Mouse (Mus musculus) spleen, adult 18-20 months (tissue): ENCODE results near the gene Slc22a12.
A peak's percentile ranks its signal among the peaks of the same experiment; 100 is the strongest.

ENCODE experiments used
- DNase-seq, 2 experiments: peaks; one replicate each; pipeline ENCODE4 v3.0.0; 2022; ENCODE audit warnings: mixed read lengths in 2 of 2

Gene Slc22a12

DNA sequence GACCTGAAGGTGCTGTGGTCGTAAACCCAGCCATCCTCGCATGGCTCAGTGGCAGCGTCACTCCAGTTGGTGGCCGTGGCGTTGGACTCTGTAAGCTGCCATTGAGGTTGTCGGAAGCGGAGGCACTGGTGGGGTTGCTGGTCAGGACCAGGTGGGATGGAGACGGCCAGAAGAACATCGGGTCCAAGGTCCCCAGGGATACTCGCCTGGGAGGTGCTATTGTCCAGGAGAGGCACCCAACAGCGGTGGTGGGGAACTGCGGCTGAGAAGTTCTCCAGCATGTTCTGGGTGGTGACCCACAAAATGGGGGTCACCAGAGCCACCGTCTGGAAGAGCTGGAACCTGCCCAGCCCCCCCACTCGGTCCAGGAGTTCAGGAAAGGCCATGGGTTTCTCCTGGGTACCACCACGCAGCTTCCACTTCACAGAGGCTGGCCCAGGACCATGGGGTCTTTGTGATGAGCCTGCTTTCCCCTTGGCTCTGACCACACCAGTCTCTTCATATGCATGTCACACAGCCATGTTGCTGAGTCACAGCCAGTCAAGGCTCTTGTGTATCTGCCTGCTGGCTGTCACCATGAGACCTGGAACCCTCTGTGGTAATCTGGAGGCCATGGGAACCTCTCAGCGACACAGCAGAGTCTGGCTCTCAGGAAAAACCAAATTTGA lies at the start of gene Slc22a12:
Gene Slc22a12 (minus strand): TSS at position 666 of the 668 bp plus-strand sequence.
- DNase-seq, result no peak

DNA sequence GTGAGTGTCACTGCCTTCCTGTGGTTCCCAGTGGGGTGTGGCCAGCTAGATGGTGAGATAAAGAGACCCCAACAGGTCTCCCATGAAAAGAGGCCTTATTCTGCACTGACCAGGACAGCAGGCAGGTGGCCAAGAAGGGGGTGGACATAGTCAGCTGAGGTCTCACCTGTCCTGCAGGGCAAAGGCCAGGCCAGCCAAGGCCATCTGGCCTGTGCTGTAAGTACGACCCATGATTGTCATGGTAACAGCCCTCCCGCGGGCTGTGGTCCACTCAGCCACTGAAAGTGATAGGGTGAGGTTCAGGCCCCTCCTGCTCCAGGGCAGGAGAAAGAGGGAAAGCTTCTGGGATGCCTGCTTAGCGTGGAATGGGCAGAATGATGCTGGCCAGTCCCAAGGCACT lies 29.2 kb upstream of the Slc22a12 start:
- DNase-seq, result no peak

- no peak for DNase-seq
Measured at GRCm38 (mm10) chr19:6571476-6571875, 28.6 kb upstream of the Slc22a12 start.

DNA sequence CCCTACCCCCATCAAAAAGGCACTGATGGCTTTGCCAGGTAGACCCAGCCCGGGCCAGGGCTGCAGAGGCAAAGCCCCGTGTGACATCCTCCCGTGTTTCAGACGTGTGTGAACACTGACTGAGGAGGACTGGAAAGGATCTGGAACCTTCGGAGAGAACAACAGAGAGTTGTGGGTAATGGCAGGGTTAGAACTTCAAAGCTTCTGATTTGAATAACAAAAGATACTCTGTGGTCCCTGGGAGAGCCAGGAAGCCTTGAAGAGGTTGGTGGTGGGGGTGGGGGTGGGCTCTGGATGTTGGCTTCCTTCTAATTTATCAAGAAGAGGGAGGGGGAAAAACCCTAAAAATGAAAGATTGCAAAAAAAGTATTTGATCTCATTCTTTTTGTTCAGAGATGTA lies 26.7 kb upstream of the Slc22a12 start:
- no peak for DNase-seq

DNA sequence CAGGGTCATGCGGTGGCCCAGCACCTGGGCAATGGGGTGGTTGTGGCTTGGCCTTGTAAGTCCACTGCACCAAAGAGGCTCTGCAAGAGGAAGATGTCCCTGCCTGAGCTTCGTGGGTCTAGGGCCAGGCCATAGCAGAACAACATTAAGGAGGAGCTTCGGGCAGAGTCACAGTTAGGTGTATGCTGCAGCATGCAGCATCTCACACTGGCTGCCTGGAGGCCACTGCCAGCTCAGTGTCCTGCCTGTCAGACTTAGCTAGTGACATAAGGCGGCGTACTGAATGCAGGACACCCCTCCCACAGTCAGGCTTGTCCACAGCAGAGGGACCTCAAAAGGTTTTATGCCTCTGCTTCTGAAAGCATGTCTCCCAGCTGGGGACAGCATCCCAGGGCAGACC lies 26.2 kb upstream of the Slc22a12 start:
- no peak for DNase-seq

DNA sequence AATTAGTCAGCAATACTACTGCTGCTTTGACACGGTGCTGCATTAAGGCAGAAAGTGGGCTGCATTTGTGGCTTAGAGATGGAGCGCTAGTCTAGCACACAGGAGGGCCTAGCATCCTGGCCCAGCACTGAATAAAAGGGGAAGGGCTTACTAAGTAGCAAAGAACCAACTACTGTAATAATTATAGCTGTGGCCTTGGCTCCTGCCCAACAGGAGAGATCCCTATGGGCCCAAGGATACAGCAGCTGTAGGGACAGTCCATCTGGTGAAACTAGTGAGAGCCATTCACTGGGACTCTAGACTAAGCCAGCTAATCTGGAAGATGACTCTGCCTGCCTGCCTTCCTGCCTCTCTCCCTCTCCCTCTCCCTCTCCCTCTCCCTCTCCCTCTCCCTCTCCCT lies 23.6 kb upstream of the Slc22a12 start:
- DNase-seq, result no peak

DNA sequence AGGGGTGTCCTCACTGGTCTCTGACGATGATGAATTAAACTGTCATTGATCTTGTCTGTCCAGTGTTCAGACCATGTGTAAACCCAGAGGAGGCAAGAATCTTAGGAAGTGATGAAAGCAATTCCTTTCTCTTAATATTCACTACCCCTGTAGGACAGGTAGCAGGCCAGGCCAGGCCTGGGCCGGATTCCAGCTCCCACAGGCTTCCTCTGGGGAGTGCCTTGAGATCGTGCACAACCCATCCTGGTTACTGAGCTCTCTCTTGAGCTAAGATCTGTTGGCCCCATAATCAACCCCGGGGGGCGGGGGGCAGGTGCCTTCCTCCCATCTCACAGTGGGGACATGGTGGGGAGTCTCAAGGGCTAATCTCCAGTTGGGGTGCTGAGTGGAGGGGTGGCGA lies 22.3 kb upstream of the Slc22a12 start:
- no peak for DNase-seq

DNA sequence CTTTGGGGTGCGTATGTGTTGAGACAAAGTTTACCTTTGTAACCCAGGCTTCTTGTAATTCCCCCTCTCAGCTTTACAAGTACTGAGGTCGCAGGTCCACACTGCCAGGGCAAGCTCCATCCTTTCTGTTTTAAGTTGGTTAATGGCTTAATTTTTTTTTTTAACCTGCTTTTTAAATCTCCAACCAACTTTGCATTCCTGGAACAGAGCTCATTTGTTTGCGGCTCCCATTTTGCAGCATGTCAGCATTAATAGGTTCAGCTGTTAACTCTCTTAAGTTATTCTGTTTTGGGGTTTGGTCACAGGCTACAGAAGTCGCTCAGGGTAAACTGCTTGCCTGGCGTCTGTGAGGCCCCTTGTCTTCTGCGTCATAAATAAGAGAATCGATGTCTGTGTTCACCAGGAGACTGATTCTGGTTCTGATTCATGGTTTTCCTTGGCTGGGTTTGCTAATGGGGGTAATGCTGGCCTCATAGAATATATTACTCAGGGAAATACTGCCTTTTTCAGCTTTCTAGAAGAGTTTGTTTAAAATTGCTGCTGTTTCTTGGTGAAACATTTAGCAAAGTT lies 17.5 kb upstream of the Slc22a12 start:
- DNase-seq, result no peak

DNA sequence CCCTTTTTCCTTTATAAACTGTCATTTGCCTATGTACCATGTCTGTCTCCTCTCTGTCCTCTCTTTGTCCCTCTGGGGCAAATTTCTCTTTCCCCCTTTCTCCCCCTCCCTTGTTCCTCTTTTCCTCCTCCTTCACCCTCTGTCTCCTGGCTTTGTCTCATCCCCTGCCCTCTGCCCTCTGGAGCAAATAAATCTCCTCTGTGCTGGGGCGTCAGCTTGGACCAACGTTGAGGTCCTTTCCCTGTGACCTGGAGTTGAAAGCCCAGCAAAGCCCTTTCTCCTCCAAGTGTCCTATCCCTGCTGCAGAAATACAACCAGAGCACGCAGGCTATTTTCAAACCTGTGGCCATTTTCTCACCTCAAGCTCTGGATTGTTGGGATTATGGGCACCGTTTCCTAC lies 16.7 kb upstream of the Slc22a12 start:
- no peak for DNase-seq

GRCm38 (mm10) chr19:6553819-6554582 lies 11.2 kb upstream of the Slc22a12 start:
- no peak for DNase-seq

- DNase-seq, result no peak
Measured at GRCm38 (mm10) chr19:6553174-6553573, 10.3 kb upstream of the Slc22a12 start.

DNA sequence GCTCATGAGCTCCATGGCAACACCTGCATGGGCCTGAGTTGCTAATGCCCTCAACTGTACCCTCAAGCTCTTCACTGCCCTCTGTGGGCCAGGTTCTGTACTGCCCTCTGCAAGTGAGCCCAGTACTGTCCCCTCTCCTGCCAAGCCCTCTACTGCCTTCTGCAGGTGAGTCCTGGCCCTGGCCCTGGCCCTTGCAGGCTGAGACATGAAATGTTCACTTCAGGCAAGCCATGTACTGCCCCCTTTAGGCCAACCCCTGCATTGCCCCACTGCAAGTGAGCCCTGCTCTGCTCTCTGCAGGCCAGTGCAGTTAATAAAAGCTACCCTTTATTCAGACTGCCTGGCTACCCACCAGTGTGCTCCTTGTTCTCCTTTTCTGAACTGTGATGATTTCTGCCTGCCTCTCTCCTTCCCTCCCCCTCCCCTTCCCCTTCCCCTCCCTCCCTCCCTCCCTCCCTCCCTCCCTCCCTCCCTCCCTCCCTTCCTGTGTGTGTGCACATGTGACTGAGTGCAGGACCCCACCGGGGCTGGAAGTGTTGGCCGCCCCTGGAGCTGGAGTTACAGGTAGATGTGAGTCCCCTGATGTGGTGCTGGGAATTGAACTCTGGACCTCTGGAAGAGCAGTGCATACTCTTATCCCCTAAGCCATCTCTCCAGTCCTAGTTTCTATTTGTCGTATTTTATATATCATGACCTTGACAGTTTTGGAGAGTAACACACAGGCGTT lies 9.6 kb upstream of the Slc22a12 start:
- peak; percentile 53 to 54 for DNase-seq

GRCm38 (mm10) chr19:6551215-6551614 lies 8.4 kb upstream of the Slc22a12 start:
- DNase-seq, result no peak

DNA sequence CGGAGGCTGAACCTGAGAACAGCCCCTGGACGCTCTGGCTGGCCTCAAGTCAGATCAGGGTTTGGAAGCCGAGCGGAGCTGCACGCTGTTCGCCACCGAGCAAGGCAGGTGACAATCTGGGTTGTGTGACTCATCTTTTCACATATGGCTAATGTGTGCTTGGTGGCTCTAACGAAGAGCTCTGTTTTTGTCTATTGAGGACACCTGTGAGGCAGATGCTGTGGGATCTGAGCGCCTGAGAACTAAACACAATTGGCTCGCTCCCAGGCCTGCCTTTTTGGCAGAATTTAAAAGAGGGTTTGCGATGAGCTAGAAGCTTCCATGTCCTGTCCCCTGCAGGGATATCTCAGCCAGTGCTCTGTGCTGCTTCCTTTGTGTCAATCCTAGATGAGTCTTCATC lies 6.7 kb upstream of the Slc22a12 start:
- no peak for DNase-seq

DNA sequence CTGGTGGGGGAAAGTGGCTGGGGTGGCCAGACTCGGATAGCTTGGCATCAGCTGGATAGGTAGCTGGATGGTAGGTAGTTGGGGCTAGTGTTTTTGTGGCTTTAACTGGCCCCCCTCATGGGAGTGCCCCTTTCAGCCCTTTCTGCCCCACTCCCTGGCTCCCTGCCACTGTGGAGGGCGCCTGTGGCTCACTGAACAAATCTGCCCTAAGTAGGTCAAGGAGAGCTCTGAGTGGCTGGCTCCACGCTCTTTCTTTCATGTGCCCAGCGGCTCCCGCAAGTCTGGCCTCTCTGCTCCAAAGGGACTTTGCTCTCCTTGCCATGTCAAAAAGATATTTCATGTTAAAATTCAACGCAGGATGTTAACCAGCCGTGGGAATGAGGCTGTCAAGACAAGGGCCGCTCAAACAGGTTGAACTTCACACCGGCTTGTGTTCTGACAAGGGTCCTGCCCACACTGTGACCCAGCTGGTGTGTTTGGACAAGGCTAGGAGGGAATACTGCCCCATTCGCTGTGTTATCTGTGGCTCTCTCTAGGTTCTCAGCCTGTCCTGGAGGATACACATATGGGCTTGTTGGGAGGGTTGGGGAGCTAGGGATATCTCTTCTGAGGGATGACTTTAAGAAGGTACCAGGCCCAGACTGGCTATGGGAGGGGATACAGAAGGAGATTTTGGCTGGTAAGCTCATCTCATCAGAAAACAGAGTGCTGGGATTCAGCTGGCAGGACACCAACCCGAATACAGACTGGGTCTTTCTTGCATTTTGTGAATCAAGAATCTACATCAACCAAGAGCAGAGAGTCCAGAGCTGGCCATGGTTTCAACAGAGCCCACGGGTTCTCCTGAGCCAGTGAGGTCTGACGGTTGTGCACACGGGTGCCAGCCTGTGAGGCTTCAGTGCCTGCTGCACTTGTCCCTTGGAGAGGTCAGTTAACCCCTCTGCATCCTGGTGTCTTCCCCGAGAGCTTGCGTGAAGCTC lies 5.9 kb upstream of the Slc22a12 start:
- no peak for DNase-seq

DNA sequence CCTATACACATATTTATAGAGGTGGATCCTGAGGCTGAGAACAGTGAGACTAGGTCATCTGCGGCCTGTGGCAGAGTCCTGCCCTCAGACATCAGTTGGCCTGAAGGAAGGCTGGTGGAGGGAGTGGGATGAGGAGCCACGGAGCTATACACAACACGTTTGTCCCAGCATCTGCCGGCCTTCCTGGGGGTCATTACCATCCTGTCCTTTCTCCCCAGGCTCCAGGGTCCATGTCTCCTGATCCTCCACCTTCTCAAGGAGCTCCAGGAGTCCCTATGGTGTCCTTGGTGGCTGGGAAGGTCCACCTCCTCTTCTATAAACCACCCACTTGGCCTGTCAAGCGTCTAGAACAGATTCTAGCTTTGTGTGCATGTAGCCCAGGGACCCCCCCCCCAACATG lies 5.0 kb upstream of the Slc22a12 start:
- DNase-seq, result no peak

DNA sequence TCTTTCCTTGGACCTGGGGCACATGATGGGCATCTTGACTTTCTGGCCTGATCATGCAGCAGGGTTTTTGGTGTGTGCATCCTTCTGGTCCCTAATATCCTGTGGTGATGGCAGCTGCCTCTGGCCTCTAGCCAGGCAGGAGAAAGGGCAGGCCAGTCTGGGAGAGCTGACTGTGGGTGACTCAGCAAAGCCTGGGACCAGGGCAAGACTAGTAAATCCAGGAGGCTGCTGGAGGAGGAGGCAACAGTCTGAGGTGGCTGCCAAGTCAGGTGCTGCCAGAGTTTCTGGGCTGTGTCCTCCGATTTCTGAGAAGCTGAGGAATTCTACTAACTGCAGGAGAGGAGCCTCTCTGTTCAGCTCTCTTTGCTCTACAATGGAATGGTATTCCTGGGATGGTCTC lies 3.3 kb upstream of the Slc22a12 start:
- no peak for DNase-seq

DNA sequence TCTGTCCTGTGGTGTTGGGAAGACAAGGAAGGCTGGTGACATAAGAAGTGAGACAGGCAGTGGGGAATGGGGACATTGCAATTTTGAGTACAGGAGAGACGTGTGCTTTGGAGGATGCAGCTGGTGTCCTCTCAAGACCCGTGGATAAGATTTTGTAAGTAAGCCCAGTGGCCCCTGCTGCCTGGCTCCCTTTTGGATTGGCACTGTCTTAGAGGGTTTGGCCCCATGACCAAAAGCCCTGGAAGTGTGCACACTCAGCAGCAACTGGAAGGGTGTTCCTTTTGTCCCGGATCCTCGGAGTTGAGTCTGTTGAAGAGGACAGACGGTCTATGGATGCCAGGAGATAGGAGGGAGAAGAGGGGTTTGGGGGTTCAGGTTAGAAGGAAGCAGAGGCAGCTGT lies 2.6 kb upstream of the Slc22a12 start:
- DNase-seq, result no peak

DNA sequence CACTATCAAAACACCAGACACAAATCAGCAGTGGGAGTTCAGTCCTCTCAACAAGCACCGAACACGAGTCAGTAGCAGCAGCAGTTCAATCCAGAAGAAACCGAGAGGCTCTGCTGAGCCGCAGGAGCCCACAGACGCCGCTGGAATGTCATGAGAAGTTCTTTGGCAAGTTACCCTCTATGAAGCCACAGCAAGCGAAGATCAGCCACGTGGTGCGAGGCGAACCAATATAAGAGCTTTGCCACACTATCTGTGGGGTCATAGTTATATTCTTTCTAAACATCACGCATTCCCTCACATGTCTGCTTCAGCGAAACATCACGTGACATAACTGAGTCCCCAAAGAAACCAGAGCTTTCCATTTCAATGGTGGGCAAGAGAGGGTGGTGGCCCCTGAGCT lies 1.9 kb upstream of the Slc22a12 start:
- DNase-seq, result no peak

- DNase-seq, result no peak
Measured at GRCm38 (mm10) chr19:6543518-6543917, 686 bp upstream of the Slc22a12 start.

DNA sequence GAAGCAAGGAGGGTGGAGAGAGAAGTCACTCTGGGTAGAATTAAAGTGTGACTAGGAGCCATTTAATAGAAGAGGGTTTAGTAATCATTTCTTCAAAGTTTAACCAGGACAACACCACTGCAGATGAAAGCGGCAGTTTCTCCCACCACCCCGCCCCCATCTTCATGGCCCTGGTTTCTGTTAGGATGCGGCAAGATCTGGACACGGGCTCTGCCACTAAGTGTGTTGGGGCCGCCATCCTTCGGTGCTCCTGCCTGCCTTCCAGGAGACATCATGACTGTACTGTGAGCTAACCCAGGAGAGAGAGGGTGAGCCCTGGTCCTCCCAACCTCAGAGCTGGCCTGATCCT lies 177 bp upstream of the Slc22a12 start:
- DNase-seq, result no peak

DNA sequence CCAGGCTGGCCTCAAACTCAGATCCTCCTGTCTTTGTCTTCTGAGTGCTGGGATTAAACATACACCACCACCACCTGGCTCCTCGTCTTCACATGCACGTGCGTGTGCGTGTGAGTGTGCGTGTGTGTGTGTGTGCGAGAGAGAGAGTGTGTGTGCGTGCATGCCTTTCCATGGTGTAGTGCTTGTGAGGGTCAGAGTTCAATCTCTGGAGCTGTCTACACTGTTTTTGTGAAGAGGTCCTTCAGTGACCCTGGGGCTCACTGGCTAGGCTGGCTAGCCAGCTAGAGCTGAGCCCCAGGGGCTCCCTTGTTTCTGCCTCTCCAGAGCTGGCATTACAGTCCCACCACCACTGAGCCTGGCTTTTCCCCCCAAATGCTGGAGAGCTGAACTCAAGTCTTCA lies 1.3 kb downstream of the Slc22a12 start:
- no peak for DNase-seq

DNA sequence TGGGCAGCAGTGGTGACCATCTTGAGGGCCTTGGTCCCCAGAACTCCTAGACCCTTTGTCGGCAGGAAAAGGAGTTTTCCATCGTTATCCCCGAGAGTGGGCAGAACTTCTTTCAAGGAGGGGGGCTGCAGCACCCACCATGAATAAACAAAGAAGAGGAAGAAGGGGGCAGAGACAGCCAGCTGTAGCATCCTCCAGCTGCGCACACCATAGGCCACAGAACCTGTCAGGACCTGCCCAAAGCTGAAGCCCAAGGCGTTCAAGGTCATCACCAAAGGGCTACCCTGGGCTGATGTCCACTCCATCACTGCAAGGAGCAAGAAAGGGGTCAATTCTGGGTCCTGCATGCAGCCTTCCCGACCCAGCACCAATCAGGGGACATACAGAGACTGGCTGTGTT lies 2.6 kb downstream of the Slc22a12 start:
- DNase-seq, result no peak
